Comparison of ENCODE assay signal across 11 mouse cellular contexts in the genomic region with DNA sequence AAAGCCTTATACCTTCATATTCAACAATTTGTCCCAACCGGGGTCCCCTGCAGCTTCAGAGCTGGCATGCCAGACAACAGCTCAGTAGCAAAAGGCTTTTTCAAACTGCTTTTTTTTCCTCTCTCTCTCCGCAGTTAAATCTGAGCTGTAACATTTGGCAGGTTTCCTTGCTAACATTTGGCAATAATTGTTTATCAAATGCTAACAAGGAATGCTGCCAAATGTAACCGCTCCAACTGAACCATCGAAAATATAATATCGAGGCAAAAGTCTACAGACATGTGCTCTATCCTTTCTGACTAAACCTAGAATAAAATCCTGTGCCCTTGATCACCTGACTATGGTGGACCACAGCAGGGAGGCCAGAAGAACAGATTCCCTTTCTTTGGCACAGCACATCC.
DNase-seq lines count a peak whose midpoint lies in the region.
"Had no signal": no experiment of that assay in that cellular context is flagged by ENCODE, and none has a peak within 500 bp of the region (broad histone marks: within the 10 kb centered on the region; RNA-seq: fewer than 3 reads in every experiment).

No protein-coding gene starts in this region.

- peak; percentile 10 to 11 for DNase-seq in left cerebral cortex, postnatal 14 days (ENCODE audit: low spot score in 2 of 2)
- no peak for DNase-seq in left cerebral cortex, adult 18-20 months (ENCODE audit: low spot score in 2 of 2)
- DNase-seq in NIH3T3 (ENCODE audit: low read depth) (peak; percentile 60), MN1 (ENCODE audit: low spot score) (no peak)
- peak; percentile 60 for DNase-seq in brain, embryonic 18.5 days (ENCODE audit: low read depth, low spot score)
- peak; percentile 22 to 32 for DNase-seq in cerebellum, postnatal 36 days
- DNase-seq in adrenal gland, adult 18-20 months (ENCODE audit: low spot score in 2 of 2): no peak
- DNase-seq in urinary bladder, adult 18-20 months (ENCODE audit: low spot score in 2 of 2): no peak
- DNase-seq: heart, adult 2 months; kidney, adult 11 months; liver, embryonic 13.5 days had no signal

- intact Hi-C loops in left cerebral cortex, postnatal 14 days (cut with DNase I): no loop called here

Comparison
In these comparisons a context has a peak if more than half of its experiments do, and no peak if none do; other contexts are left out.
1. DNase-seq: peak in left cerebral cortex, postnatal 14 days (2 of 2), NIH3T3 (single experiment), brain, embryonic 18.5 days (single experiment) and cerebellum, postnatal 36 days (2 of 2); none in left cerebral cortex, adult 18-20 months (0 of 2), adrenal gland, adult 18-20 months (0 of 2), urinary bladder, adult 18-20 months (0 of 2) and MN1 (single experiment).